Mouse (Mus musculus): ENCODE measurements around the gene Prrt3. TPM values are rescaled to one million over a fixed set of nuclear protein-coding genes. Genes with fewer than 3 reads are reported as not detected.

Prrt3 gene
- total RNA-seq (2015) (not detected in 2 replicates), total RNA-seq (2017) (not detected in 2 replicates)

DNA sequence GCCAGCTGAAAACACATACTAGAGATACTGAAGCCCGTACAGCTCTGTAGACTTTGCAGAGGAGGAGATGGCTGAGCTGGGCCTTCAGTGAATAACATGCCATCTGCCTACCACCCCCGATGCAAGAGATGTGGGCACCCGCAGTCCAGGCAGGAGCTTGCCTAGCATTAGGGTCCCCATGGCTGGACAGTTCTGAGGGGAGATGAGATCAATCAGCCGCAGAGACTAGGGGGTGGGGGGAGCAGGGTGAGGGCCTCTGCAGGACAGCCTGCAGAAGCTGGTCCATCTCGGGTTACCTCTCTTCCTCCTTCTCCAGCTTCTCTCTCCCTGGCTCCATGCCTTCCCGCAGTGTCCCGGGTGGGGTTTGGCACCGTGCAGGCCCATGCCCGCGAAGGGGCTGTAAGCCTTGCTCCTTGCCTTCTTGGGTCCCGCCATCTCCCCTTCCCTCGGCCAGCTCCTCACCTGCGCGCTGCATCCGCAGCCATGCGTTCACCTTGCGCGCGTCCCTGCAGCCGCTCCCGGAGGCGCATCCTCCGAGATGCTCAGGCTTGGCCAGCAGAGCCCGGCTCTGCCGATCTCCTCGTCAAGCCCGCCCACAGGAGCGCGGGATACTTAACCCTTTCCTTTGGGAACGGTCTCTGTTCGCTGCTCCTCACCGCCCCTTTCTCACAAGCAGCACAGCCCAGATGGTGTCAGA, at the start of gene Prrt3:
Prrt3 (minus strand) TSS at position 544 of the 697 bp plus-strand sequence.
- ATAC-seq (replicated peaks; ENCODE audit: poor library complexity) = no peak

DNA sequence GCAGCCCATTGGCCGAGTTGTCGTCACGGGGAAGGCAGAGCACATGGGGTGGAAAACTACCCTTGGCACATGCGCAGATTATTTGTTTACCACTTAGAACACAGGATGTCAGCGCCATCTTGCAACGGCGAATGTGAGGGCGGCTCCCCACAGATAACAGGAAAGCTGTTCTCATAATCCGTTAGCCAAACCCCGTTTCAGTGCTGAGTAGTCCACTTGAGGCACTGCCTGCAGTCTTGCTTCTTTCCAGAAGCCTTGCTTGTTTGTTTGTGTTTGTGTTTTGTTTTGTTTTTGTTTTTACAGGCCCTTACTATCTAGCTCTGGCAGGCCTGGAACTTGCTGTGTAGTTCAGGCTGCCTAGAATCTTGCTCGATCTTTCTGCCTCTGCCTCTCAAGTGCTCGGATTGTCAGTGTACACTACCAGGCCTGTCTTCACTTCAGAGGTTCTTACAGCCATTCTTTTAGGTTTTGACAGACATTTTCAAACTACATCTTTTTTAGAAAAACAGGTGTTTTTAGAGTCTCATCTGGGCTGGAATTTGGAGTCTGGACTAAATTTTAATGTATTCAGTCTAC, 42.3 kb upstream of the Prrt3 start:
- ATAC-seq (replicated peaks; ENCODE audit: poor library complexity) = peak; percentile 86

DNA sequence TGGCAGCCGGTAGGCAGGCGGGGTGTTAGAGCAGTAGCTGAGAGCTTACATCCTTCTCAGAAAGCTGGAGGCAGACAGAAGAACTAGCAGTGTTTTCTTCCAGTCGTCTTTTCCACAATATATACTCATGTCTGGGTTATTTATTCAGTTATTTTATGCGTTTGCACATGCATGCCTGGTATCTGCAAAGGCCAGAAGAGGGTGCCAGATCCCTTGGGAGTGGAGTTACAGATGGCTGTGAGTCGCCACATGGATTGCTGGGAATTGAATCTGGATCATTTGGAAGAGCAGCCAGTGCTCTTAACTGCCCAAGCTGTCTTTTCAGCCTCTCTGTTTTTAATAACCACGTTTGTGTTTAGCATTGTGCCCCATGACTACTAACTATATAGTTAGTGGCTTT, 39.9 kb upstream of the Prrt3 start:
- ATAC-seq (replicated peaks; ENCODE audit: poor library complexity) = no peak

DNA sequence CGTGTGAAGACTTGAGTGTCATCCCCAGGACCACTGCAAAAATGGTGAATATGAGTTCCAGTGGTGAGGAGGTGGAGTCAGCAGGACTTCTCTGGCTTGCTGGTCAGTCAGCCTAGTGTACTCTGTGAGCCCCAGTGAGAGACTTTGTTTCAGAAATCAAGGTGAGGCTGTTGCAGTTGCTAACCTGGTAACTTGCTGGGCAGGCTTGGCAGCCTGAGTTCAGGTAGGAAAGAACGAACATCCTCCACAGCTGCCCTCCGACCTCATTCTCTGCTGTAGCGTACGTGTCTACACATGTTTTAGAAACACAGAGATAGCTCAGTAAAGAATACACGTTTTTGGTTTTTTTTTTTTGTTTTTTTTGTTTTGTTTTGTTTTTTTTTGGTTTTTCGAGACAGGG, 33.2 kb upstream of the Prrt3 start:
- ATAC-seq (replicated peaks; ENCODE audit: poor library complexity) = no peak

DNA sequence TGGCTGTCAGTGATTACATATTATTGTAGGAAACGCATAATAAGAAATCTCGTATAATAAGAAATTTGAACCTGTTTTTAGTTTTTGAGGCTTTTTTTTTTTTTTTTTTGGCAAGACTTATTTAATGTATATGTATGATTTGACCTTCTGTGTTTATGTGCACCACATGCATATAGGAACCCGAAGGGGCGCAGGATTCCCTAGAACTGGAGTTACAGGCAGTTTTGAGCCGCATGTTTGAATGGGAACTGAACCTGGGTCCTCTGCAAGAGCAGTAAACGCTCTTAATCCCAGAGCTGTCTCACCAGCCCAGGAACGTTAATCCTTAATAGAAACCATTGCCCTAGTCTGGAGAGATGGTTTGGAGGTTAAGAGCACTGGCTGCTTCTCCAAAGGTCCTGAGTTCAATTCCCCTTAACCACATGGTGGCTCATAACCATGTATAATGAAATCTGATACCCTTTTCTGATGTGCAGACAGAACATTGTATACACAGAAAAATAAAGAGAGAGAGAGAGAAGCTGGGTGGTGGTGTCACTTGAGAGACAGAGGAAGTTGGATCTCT, 30.2 kb upstream of the Prrt3 start:
- no peak for ATAC-seq (replicated peaks; ENCODE audit: poor library complexity)

DNA sequence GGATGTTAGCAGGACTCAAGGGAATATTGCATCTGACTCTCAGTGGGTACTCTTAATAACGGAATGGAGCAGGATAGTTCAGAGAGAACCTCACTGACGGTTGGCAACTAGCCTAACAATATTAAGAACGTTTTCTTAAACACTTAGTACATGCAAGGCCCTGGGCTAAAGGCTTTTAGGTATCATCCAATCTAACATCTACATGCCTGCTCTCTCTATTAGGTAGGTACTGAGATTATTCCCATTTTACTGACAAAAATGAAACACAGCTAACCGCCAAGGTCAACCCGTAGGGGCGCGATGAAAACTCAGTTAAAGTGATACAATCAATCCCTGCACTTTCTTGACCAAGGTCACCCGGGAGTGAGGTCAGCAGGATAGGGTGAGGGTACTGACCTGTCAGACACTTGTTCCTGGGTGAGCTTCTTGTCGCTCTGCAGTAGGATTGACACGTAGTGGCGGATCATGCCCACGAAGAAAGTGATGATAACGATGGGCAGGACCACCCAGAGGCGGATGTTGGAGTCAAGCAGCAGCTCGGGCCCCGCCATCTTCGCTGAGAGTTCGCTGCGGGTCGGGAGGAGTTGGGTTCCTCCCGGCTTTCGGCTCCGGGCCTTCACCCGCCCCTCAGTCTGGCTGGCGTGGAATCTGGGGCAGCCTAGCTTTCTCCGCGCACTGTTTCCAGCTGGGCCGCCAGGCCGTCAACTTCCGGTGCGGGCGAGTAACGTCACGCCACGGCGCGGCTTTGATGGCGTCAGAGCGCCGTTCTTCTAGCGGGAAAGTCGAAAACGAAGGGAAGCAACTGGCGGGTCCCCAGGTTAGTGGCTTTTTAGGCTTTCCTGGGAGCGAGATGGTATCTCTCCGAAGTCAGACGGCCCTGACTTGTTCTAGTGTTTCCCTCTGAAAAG, 29.5 kb upstream of the Prrt3 start, which contains the start of the genes Emc3 and Fancd2:
Emc3 (minus strand) TSS at position 721 of the 908 bp plus-strand sequence.
Fancd2 (plus strand) TSS at position 751 of the 908 bp plus-strand sequence.
- ATAC-seq (replicated peaks; ENCODE audit: poor library complexity) = peak; percentile 97

DNA sequence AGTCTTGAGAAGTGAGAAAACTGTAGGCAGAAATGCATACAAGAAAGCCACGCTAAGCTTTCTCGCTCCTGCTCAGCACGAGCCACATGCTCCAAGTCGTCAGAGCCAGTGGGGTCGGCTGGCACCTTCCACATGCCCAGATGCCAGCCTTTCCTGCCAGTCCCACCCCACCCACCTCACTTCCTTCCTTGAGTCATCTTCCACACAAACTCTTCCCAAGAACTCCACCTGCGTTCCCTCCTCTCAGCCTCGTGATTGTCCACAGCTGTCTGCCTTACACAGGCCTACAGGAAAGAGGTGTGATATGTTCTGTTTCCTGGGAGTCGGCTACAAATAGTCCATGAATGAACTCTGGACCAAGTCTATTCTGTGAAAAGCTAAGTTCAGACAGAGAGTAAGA, 21.7 kb upstream of the Prrt3 start:
- no peak for ATAC-seq (replicated peaks; ENCODE audit: poor library complexity)

DNA sequence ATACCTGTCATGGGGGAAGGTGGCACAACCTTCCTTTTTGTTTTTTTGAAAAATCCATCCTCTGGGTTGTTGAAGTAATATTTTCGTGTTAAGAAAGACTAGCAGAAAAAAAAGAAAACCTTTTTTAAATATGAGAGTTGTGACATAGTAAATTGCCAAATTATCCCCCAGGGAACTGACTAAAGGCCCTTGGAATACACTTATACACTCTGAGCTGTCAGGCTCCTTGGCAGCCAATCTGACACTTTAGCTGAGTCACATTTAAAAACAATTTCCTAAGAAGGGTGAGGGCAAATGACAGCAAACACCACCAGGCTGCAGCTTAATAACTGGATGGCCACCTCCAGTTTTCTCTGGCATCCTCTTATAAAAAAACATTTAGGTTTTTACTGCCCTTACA, 20.6 kb upstream of the Prrt3 start:
- no peak for ATAC-seq (replicated peaks; ENCODE audit: poor library complexity)

DNA sequence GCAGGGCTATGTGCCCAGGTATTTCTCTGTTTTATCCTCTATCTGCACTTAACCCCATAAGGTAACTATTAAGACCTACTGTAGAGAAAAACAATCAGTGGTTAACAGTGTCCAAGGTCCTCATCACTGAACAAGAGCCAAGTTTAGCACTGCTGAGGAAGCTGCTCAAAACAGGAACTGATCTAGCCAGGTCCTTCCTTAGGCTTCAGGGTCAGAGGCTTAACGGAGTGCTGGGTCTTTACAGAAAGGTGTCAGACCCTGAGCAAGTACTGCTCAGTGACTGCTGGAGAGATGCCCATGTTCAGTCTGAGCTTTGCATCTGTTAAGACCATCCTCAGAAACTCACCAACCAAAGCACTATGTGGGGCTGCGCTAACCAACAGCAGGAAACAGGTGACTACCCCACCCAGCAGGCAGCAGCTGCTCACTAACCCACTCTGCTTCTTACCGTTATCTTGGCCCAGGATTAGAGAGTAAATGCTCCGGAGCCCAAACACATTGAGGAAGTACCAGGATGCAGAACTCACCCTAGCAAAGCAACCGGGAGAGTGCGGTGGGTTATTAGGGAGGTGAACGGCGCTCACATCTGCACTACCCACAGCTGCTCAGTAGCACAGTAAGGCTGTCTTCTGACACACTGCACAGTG, 15.8 kb upstream of the Prrt3 start:
- peak; percentile 75 for ATAC-seq (replicated peaks; ENCODE audit: poor library complexity)

DNA sequence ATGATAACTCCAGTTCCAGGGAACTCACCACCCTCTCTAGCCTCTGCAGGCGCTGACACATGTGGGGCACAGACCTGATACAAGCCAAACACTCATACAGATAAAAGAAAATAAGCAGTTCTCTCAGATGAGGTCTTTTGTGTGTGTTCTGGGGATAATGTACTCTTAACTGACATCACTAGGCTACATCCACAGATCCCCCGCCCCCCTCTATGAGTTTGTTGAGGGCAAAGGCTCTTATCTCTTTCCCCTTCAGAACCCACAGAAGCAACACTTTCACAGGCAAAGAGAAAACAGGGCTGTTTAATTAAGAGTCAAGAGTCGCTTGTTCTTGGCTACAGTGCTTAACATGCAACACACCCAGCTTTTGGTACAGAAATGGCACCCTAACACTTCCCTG, 12.9 kb upstream of the Prrt3 start:
- peak; percentile 70 for ATAC-seq (replicated peaks; ENCODE audit: poor library complexity)

DNA sequence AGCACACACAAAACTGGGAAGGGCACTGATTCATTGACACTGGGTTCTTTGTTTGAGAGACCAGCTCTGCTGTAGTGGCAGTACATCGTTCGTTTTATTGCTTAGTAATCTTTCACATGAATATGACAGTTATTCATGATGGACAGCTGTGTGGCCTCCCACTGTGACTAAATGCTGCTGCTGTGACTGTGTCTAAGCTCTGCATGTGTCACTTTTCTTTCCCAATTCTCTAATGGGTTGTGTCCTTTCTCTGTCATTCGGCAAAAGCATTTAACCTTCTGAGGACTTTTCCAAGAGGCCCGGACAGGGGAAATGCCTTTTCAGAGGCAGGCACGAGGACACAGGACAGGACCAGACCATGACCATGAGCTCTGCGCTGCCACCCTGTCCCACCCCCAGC, 12.2 kb upstream of the Prrt3 start:
- ATAC-seq (replicated peaks; ENCODE audit: poor library complexity) = no peak

DNA sequence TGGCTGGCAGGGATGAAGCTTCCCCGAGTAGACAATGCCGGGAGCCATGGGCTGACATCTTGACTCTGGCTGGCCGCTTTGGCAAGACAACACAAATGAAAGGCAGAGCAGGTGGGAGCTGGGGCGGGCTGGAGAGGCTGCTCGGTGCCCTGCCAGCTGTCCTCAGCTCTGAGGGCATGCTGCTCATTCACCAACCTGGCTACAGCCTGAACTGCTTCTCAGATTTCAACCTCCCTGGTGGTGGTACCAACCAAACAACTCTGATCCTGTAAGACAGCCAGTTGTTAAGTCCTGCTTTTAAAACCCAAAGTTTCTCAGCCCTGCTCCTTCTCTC, 7.2 kb upstream of the Prrt3 start:
- ATAC-seq (replicated peaks; ENCODE audit: poor library complexity) = no peak

DNA sequence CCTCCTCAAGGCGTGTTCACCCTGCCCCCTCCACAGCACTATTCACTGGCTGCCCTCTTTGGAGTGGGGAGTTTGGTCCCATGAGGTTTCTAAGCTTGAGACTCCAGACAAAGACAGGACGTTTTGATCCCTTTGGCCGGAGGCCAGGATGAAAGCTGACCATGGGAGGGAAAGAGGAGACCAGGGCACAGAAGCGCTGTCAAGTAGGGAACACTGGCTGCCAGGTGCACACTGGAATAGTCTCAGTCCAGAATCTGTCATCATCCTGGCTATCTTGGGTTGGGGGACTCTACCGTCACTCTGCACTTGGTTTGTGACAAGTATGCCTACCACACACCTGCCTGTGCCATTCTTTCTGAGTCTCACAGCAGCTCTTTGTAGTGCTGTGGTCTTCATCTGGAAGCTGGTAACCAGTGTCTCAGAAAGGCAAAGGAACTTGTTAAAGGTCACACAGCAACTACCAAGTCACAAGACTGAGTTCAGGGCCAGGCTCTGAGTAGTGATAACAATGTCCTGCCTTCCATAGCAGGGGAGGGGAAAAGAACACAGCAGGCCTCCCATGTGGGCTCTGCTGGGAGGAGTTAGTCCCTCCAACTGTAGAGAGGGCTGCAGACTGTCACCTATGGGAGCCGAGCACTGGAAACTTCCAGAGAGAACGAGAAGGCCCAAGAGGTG, 6.7 kb upstream of the Prrt3 start:
- peak; percentile 44; the same call in 1 of the 2 replicates for ATAC-seq (replicated peaks; ENCODE audit: poor library complexity)

DNA sequence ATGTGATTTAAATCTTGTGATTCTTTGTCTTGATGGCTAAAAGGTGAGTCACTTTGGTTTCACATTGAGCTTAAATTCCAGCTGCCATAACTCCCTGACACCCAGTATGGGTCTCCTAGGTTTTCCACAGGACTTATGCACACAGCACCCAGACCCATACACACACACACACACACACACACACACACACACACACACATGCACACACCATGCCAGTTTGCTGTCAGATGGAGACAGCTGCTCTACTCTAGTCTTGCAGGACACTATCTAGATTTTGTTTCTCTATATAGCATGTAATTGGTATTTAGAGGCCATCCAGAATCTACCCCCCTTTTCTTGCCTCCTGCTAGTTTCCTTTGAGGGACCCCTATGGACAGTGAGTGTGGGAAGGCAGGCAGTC, 5.4 kb upstream of the Prrt3 start:
- no peak for ATAC-seq (replicated peaks; ENCODE audit: poor library complexity)

DNA sequence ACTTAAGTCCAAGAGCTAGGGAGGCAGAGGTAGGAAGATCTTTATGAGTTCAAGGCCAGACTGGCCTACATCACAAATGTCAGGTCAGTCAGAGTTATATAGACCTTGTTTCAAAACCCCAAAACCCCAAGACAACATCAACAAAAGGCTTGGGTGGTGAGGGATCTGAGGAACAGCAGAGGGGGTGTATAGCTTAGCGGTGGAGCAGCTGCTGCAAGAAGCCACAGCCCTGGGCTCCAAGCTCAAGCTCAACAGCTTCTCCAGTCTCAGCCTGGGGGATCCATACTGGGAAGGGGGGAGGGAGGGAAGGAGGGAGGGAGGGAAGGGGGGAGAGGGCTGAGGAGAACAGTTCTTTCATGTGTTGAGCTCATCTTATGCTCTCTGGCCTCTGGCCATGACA, 4.0 kb upstream of the Prrt3 start:
- no peak for ATAC-seq (replicated peaks; ENCODE audit: poor library complexity)

DNA sequence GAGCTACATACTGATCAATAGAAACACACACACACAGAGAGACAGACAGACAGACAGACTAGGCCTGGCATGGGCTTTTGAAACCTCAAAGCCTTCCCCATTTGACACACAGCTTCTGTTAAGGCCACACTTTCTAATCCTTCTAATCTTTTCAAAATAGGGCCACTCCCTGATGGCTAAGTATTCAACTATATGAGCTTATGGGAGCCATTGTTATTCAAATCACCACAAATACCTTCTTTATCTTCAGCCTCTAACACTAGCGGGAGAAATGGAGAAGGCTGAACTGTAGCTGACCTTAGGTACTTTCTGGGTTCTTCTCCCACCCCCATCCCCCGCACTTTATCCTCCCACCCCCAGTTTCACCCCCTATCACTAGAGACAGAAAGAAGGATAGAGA, 1.1 kb upstream of the Prrt3 start:
- ATAC-seq (replicated peaks; ENCODE audit: poor library complexity) = no peak

DNA sequence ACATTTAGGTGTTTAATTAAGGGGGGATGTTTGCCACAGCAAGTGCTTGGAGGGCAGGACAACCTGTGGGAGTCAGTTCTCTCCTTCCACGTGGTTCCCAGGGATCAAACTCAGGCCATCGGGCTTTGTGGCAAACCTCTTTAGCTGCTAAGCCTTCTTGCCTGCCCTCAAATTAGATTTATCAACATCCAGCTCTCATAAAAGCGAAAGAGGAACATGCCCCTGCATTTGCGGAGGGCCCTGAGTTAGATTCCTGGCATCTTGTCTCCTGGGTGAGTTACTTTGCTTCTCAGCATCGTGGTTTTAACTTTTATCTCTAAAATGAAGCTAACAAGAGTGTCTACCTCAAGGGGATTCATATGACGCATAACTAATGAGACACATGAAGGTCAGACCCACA, 2.4 kb downstream of the Prrt3 start:
- no peak for ATAC-seq (replicated peaks; ENCODE audit: poor library complexity)

DNA sequence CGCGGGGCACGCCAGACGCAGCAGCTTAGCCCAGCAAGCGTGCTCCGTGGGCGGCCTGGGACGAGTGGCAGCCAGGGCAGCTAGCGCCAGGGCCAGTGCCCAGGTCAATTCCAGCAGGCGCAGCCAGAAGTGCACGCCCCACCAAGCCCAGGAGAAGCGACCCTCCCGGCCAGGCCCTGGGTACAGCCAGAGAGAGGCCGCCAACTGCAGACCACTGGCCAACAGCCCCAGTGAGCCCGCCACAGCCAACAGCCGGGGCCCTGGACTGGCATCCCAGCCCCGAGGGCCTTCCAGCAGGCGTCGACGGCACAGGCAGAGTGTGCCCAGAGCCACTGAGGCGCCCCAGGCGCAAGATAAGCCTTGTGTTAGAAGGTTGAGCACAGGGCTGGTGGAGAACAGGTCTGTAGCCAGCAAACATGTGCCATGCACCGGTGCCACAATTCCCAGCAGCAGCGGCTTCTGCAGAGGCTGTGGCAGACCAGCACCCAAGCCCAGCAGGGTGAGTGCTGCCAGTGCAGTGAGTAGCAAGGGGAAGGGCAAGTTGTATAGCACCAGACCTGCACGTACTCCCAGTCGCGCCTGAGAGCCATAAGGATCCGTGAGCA, 6.6 kb downstream of the Prrt3 start:
- ATAC-seq (replicated peaks; ENCODE audit: poor library complexity) = 0 out of 2 replicates have a peak, but pooled peaks have one; percentile 15

DNA sequence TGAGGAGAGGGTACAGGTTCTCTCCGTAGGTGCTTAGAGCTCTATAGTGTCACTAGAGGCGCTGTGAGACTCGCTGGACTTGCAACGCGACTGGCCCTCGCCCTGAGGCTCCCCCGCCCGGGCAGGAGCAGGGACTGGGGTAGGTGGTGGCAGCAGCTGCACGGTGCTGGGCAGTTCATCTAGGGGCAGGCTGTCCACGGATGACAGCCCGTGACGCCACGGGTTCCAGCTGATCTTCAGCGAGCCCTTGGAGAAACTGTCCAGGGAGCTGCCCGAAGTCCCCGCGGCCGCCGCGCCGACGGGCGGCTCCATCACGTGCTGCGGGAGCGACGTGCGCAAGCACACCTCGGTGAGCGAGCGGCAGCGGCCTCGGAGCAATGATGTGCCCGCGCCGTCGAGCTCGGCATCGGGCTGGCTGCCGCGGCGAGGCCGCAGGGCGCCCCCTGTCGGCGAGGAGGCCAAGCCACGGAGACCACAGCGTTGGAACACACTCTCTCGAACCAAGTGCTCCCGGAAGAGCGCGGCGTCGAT, 7.4 kb downstream of the Prrt3 start:
- ATAC-seq (replicated peaks; ENCODE audit: poor library complexity) = peak; percentile 80

All from megakaryocyte progenitor cell, adult 5-6 weeks (primary cell).